Comparison of ENCODE assay signal across 19 mouse cellular contexts in genomic region chr5:147317321-147317720, GRCm38 (mm10). TPM values are rescaled to one million over a fixed set of nuclear protein-coding genes. Genes with fewer than 3 reads are reported as not detected.
A peak's percentile ranks its signal among the peaks of the same experiment; 100 is the strongest.
DNase-seq lines count a peak whose midpoint lies in the region; ATAC-seq and TF ChIP-seq lines count a peak whose summit lies in the region.
"Had no signal": no experiment of that assay in that cellular context is flagged by ENCODE, and none has a peak within 500 bp of the region (broad histone marks: within the 10 kb centered on the region; RNA-seq: fewer than 3 reads in every experiment).

No protein-coding gene starts in this region.

- no peaks in the 10 kb centered on the region for H3K4me1 ChIP-seq in liver, postnatal 0 days (ENCODE audit: insufficient read depth)
- no peaks in the 10 kb centered on the region for H3K4me1 ChIP-seq in intestine, embryonic 15.5 days (replicated peaks)
- no peaks in the 10 kb centered on the region for H3K4me1 ChIP-seq in intestine, postnatal 0 days (replicated peaks; ENCODE audit: control insufficient read depth, insufficient read depth, low read length)
- H3K4me1 ChIP-seq: embryonic facial prominence, embryonic 12.5 days; forebrain, embryonic 12.5 days; hindbrain, embryonic 10.5 days had no signal

- H3K9me3 ChIP-seq in liver, postnatal 0 days (ENCODE audit: low read length), result no peaks in the 10 kb centered on the region
- no peaks in the 10 kb centered on the region for H3K9me3 ChIP-seq in intestine, embryonic 15.5 days
- H3K9me3 ChIP-seq in intestine, postnatal 0 days (ENCODE audit: control insufficient read depth), result no peaks in the 10 kb centered on the region
- H3K9me3 ChIP-seq: embryonic facial prominence, embryonic 12.5 days; forebrain, embryonic 12.5 days; heart, embryonic 12.5 days; hindbrain, embryonic 10.5 days had no signal

- H3K27me3 ChIP-seq in liver, postnatal 0 days (ENCODE audit: insufficient read depth, low read length), result peaks cover 51% of the 10 kb centered on the region
- H3K27me3 ChIP-seq in intestine, embryonic 15.5 days (replicated peaks), result peaks cover 67% of the 10 kb centered on the region
- H3K27me3 ChIP-seq in intestine, postnatal 0 days (replicated peaks; ENCODE audit: control insufficient read depth, insufficient read depth, low read length), result peaks cover 11% of the 10 kb centered on the region; the same call in 1 of the 2 replicates

- peak overlapping the region; percentile 52; the same call in 1 of the 2 replicates for H3K4me2 ChIP-seq in liver, postnatal 0 days (ENCODE audit: low read depth, low read length)
- H3K4me2 ChIP-seq in intestine, embryonic 15.5 days (replicated peaks), result peak overlapping the region; percentile 34
- H3K4me2 ChIP-seq in intestine, postnatal 0 days (replicated peaks; ENCODE audit: low read depth), result peak overlapping the region; percentile 51
- H3K4me2 ChIP-seq: embryonic facial prominence, embryonic 12.5 days; forebrain, embryonic 12.5 days; heart, embryonic 12.5 days had no signal

- H3K36me3 ChIP-seq in liver, postnatal 0 days (replicated peaks; ENCODE audit: insufficient read depth, low read length), result 0 out of 2 replicates have a peak, but pooled peaks cover 5% of the 10 kb centered on the region
- H3K36me3 ChIP-seq in intestine, embryonic 15.5 days, result no peaks in the 10 kb centered on the region
- H3K36me3 ChIP-seq in intestine, postnatal 0 days (ENCODE audit: control insufficient read depth, insufficient read depth), result no peaks in the 10 kb centered on the region
- H3K36me3 ChIP-seq: embryonic facial prominence, embryonic 12.5 days; forebrain, embryonic 12.5 days; heart, embryonic 12.5 days; hindbrain, embryonic 10.5 days had no signal

- WGBS in liver, postnatal 0 days (ENCODE audit: insufficient replicate concordance), result 10% methylated on average over 7 of the region's 7 CpGs
- 5% methylated on average over 7 of the region's 7 CpGs for WGBS in intestine, embryonic 15.5 days
- WGBS in intestine, postnatal 0 days, result 5% methylated on average over 7 of the region's 7 CpGs

- no peak overlapping the region for H3K4me3 ChIP-seq in liver, postnatal 0 days (ENCODE audit: low read depth, low read length)
- H3K4me3 ChIP-seq in intestine, embryonic 15.5 days (replicated peaks), result no peak overlapping the region
- peak overlapping the region; percentile 5; the same call in 1 of the 2 replicates for H3K4me3 ChIP-seq in intestine, postnatal 0 days (ENCODE audit: low read depth, low read length)
- H3K4me3 ChIP-seq: embryonic facial prominence, embryonic 12.5 days; forebrain, embryonic 12.5 days; heart, embryonic 12.5 days; hindbrain, embryonic 10.5 days had no signal

- no peak for TF ChIP-seq EP300 in liver, postnatal 0 days (IDR thresholded peaks at IDR 0.05; ENCODE audit: low read depth)

- no peak for TF ChIP-seq CTCF in liver, postnatal 0 days (IDR thresholded peaks at IDR 0.05; ENCODE audit: low read depth)
- TF ChIP-seq CTCF in intestine, postnatal 0 days (IDR thresholded peaks at IDR 0.05; ENCODE audit: low read depth), result no peak

- H3K9ac ChIP-seq in liver, postnatal 0 days (replicated peaks), result no peak overlapping the region
- no peak overlapping the region for H3K9ac ChIP-seq in intestine, embryonic 15.5 days
- no peak overlapping the region for H3K9ac ChIP-seq in intestine, postnatal 0 days (ENCODE audit: low read depth, low read length)
- H3K9ac ChIP-seq: embryonic facial prominence, embryonic 12.5 days; forebrain, embryonic 12.5 days; forebrain, postnatal 0 days; heart, embryonic 12.5 days had no signal

- no peak overlapping the region for H3K27ac ChIP-seq in liver, postnatal 0 days (ENCODE audit: low read depth)
- H3K27ac ChIP-seq in intestine, embryonic 15.5 days, result peak overlapping the region; percentile 56
- 0 out of 2 replicates have a peak overlapping the region, but pooled peaks have one; percentile 11 for H3K27ac ChIP-seq in intestine, postnatal 0 days (ENCODE audit: low read depth, low read length)
- H3K27ac ChIP-seq: embryonic facial prominence, embryonic 12.5 days; forebrain, embryonic 12.5 days; hindbrain, embryonic 10.5 days had no signal

- no peak for DNase-seq in liver, postnatal 0 days
- no peak for DNase-seq in liver
- DNase-seq in c-Kit-positive CD71-positive TER-119-positive erythroid progenitor cells, embryonic 14.5 days (ENCODE audit: low spot score), result no peak
- DNase-seq in retina, postnatal 1 day, result no peak
- DNase-seq: adrenal gland, adult 2 months; cerebellum, adult 11 months; cerebellum, adult 8-10 months; forebrain, postnatal 0 days; gastrocnemius, postnatal 14 days had no signal

- no peak for ATAC-seq in liver, postnatal 0 days
- ATAC-seq in intestine, embryonic 15.5 days, result peak; percentile 66
- peak; percentile 36 for ATAC-seq in intestine, postnatal 0 days
- ATAC-seq: forebrain, postnatal 0 days; hindbrain, embryonic 16.5 days had no signal

RNA-seq across cellular contexts. Expression of gene Urad, which starts 4.9 kb away (rescaled TPM):
- polyA plus RNA-seq in liver, postnatal 0 days (2015; fragmentation: Nextera tagmentation; extraction: Ambion mirVana), result 35.9 and 38.6 TPM in 2 replicates
- 1.6 and 1.7 TPM in 2 replicates for polyA plus RNA-seq in intestine, embryonic 15.5 days (2015; fragmentation: Nextera tagmentation; extraction: Ambion mirVana)
- 0.95 and 1.1 TPM in 2 replicates for polyA plus RNA-seq in intestine, postnatal 0 days (2015; fragmentation: Nextera tagmentation; extraction: Ambion mirVana)
- polyA plus RNA-seq: cortical plate, adult 2 months; embryonic facial prominence, embryonic 12.5 days; forebrain, embryonic 12.5 days; forebrain, postnatal 0 days; gonadal fat pad, adult 2 months; heart, embryonic 12.5 days; heart, embryonic 16.5 days; hindbrain, embryonic 10.5 days; hindbrain, embryonic 16.5 days had no signal

RNA-seq across cellular contexts. Expression of gene Cdx2, which starts 10.3 kb away (rescaled TPM):
- not detected in 2 replicates for polyA plus RNA-seq in liver, postnatal 0 days (2015; fragmentation: Nextera tagmentation; extraction: Ambion mirVana)
- 36.0 and 38.2 TPM in 2 replicates for polyA plus RNA-seq in intestine, embryonic 15.5 days (2015; fragmentation: Nextera tagmentation; extraction: Ambion mirVana)
- 35.0 and 38.9 TPM in 2 replicates for polyA plus RNA-seq in intestine, postnatal 0 days (2015; fragmentation: Nextera tagmentation; extraction: Ambion mirVana)
- polyA plus RNA-seq: adrenal gland, adult 2 months; cortical plate, adult 2 months; embryonic facial prominence, embryonic 12.5 days; forebrain, embryonic 12.5 days; forebrain, postnatal 0 days; heart, embryonic 12.5 days; hindbrain, embryonic 10.5 days; hindbrain, embryonic 16.5 days had no signal

RNA-seq across cellular contexts. Expression of gene Pdx1, which starts 47.6 kb away (rescaled TPM):
- polyA plus RNA-seq in liver, postnatal 0 days (2015; fragmentation: Nextera tagmentation; extraction: Ambion mirVana), result not detected in 2 replicates
- 5.7 and 5.8 TPM in 2 replicates for polyA plus RNA-seq in intestine, embryonic 15.5 days (2015; fragmentation: Nextera tagmentation; extraction: Ambion mirVana)
- 6.7 and 9.2 TPM in 2 replicates for polyA plus RNA-seq in intestine, postnatal 0 days (2015; fragmentation: Nextera tagmentation; extraction: Ambion mirVana)
- polyA plus RNA-seq: adrenal gland, adult 2 months; cortical plate, adult 2 months; embryonic facial prominence, embryonic 12.5 days; forebrain, embryonic 12.5 days; forebrain, postnatal 0 days; gonadal fat pad, adult 2 months; heart, embryonic 12.5 days; heart, embryonic 16.5 days; hindbrain, embryonic 10.5 days; hindbrain, embryonic 16.5 days had no signal

Comparison
In these comparisons a context has a peak if more than half of its experiments do, and no peak if none do; other contexts are left out.
1. RNA of gene Urad, which starts 4.9 kb away (polyA plus RNA-seq): 35.9 to 38.6 TPM in liver, postnatal 0 days; 1.6 to 1.7 TPM in intestine, embryonic 15.5 days and 0.95 to 1.1 TPM in intestine, postnatal 0 days; every median in the first group is over 10 times any median in the second.
2. RNA of gene Cdx2, which starts 10.3 kb away (polyA plus RNA-seq): 36.0 to 38.2 TPM in intestine, embryonic 15.5 days and 35.0 to 38.9 TPM in intestine, postnatal 0 days; not detected in liver, postnatal 0 days; every median in the first group is over 10 times any median in the second.
3. Peak in every context shown above with its lines, with median percentiles within 50 percentile points of each other: H3K4me2 ChIP-seq.